Comparison of ENCODE assay signal across 9 mouse cellular contexts in genomic region chr10:94990768-94991563, GRCm38 (mm10). TPM values are rescaled to one million over a fixed set of nuclear protein-coding genes. Genes with fewer than 3 reads are reported as not detected.
A peak's percentile ranks its signal among the peaks of the same experiment; 100 is the strongest.
DNase-seq lines count a peak whose midpoint lies in the region; ATAC-seq lines count a peak whose summit lies in the region.
"Had no signal": no experiment of that assay in that cellular context is flagged by ENCODE, and none has a peak within 500 bp of the region (broad histone marks: within the 10 kb centered on the region; RNA-seq: fewer than 3 reads in every experiment).

No protein-coding gene starts in this region.

- H3K27ac ChIP-seq in hindbrain, embryonic 11.5 days (ENCODE audit: low read depth, low read length), result no peak overlapping the region
- H3K27ac ChIP-seq: macrophage had no signal

- H3K4me3 ChIP-seq in hindbrain, embryonic 11.5 days (ENCODE audit: low read depth, low read length), result no peak overlapping the region

- H3K9ac ChIP-seq in hindbrain, embryonic 11.5 days (ENCODE audit: low read depth, low read length), result no peak overlapping the region

- H3K9me3 ChIP-seq in hindbrain, embryonic 11.5 days (ENCODE audit: control insufficient read depth, low read length), result no peaks in the 10 kb centered on the region

- H3K4me2 ChIP-seq in hindbrain, embryonic 11.5 days (replicated peaks; ENCODE audit: low read depth, low read length), result 0 out of 2 replicates have a peak overlapping the region, but pooled peaks have one; percentile 22

- no peaks in the 10 kb centered on the region; the same call in 1 of the 2 replicates for H3K4me1 ChIP-seq in hindbrain, embryonic 11.5 days (replicated peaks; ENCODE audit: control insufficient read depth, insufficient read depth, low read length)

- WGBS in hindbrain, embryonic 11.5 days, result 24% methylated on average over 17 of the region's 17 CpGs

- peak; percentile 94 for DNase-seq in NIH3T3 (ENCODE audit: low read depth)
- peak; percentile 39 for DNase-seq in cerebellum, adult 9-10 months
- DNase-seq in frontal cortex, adult 2 months (ENCODE audit: extremely low spot score in 1 of 2, low spot score in 1 of 2), result peak; percentile 56 to 57
- peak; percentile 32 for DNase-seq in hindbrain, embryonic 11.5 days (ENCODE audit: low spot score)
- DNase-seq in layer of hippocampus, adult 9-10 months (ENCODE audit: low spot score), result peak; percentile 31
- peak; percentile 95 for DNase-seq in lung, postnatal 25 days (ENCODE audit: low spot score)
- DNase-seq in right cerebral cortex, postnatal 4 days, result peak; percentile 74
- no peak for DNase-seq in spleen, adult 18-20 months

- no peaks in the 10 kb centered on the region for H3K27me3 ChIP-seq in hindbrain, embryonic 11.5 days (ENCODE audit: control insufficient read depth, insufficient read depth, low read length)

- no peaks in the 10 kb centered on the region for H3K36me3 ChIP-seq in hindbrain, embryonic 11.5 days (ENCODE audit: control insufficient read depth, insufficient read depth, low read length)

- ATAC-seq in hindbrain, embryonic 11.5 days (ENCODE audit: low FRiP score), result peak; percentile 20

RNA-seq across cellular contexts. Expression of gene Plxnc1, which starts 46.3 kb away (rescaled TPM):
- 15.0 and 16.7 TPM in 2 replicates for polyA plus RNA-seq in frontal cortex, adult 2 months (2012; rRNA removed)
- polyA plus RNA-seq in hindbrain, embryonic 11.5 days (2014; fragmentation: Nextera tagmentation; extraction: Ambion mirVana), result 3.3 and 4.5 TPM in 2 replicates

Comparison
In these comparisons a context has a peak if more than half of its experiments do, and no peak if none do; other contexts are left out.
1. DNase-seq: peak in NIH3T3 (single experiment), cerebellum, adult 9-10 months (single experiment), frontal cortex, adult 2 months (2 of 2), hindbrain, embryonic 11.5 days (single experiment), layer of hippocampus, adult 9-10 months (single experiment), lung, postnatal 25 days (single experiment) and right cerebral cortex, postnatal 4 days (single experiment); none in spleen, adult 18-20 months (0 of 2).